Mouse (Mus musculus) gastrocnemius, postnatal 36 days (tissue): ENCODE data around the gene Pxn. TPM values are rescaled to one million over a fixed set of nuclear protein-coding genes. Genes with fewer than 3 reads are reported as not detected.

Source experiments
- DNase-seq, 2 experiments: peaks; one replicate each; pipeline ENCODE4 v3.0.0; 2022
- intact Hi-C: fragments of 180-260 bp; cut with DNase I; formaldehyde crosslinking; loops from one replicate; pipeline ENCODE4 v1.15.1; 2025
- total RNA-seq, 2 experiments: library from RNA; stranded (reverse); gene quantifications; 2 replicates each; pipeline ENCODE4 v1.2.3; 2021

Pxn gene
- total RNA-seq, 2 experiments from 2014 or later = 78.1 to 80.7 TPM

- intact Hi-C loops = no loop called here
- DNase-seq = no peak
Observed at GRCm38 (mm10) chr5:115522981-115523499, 16.6 kb downstream of the Pxn start.

- DNase-seq = peak in 1 of 2 experiments; percentile 17
- intact Hi-C loops = no loop called here
Observed at GRCm38 (mm10) chr5:115523971-115524370, 17.5 kb downstream of the Pxn start.

- no peak for DNase-seq
- intact Hi-C loops = no loop called here
Observed at GRCm38 (mm10) chr5:115524471-115524870, 18.0 kb downstream of the Pxn start.

- intact Hi-C loops = no loop called here
- DNase-seq = no peak
Observed at GRCm38 (mm10) chr5:115525416-115525815, 18.9 kb downstream of the Pxn start.

GRCm38 (mm10) chr5:115525943-115526342 lies 19.5 kb downstream of the Pxn start:
- intact Hi-C loops = no loop called here
- DNase-seq = no peak

- intact Hi-C loops = no loop called here
Observed at GRCm38 (mm10) chr5:115526456-115527202, 20.2 kb downstream of the Pxn start.

GRCm38 (mm10) chr5:115528128-115528527 lies 21.7 kb downstream of the Pxn start:
- no peak for DNase-seq

More at GRCm38 (mm10) chr5:115526456-115527202, 20.2 kb downstream of the Pxn start:
- DNase-seq = no peak

GRCm38 (mm10) chr5:115529364-115529741 lies 22.9 kb downstream of the Pxn start:
- intact Hi-C loops = loop anchor here (2.0 kb wide), 1 partner anchor 19 kb away; no protein-coding TSS in a partner anchor
- DNase-seq = no peak

More at GRCm38 (mm10) chr5:115528128-115528527, 21.7 kb downstream of the Pxn start:
- intact Hi-C loops = loop anchor here (2.0 kb wide), 1 partner anchor 17 kb away; no protein-coding TSS in a partner anchor

- no peak for DNase-seq
Observed at GRCm38 (mm10) chr5:115529742-115530446, 23.4 kb downstream of the Pxn start.

GRCm38 (mm10) chr5:115530447-115530809 lies 24.0 kb downstream of the Pxn start:
- no peak for DNase-seq
- intact Hi-C loops = no loop called here

More at GRCm38 (mm10) chr5:115529742-115530446, 23.4 kb downstream of the Pxn start:
- intact Hi-C loops = loop anchor here (2.0 kb wide), 1 partner anchor 19 kb away; no protein-coding TSS in a partner anchor

GRCm38 (mm10) chr5:115531671-115532270 lies 25.3 kb downstream of the Pxn start:
- intact Hi-C loops = no loop called here
- DNase-seq = peak; percentile 81 to 89

- intact Hi-C loops = no loop called here
- DNase-seq = peak in 1 of 2 experiments; percentile 73
Observed at GRCm38 (mm10) chr5:115534290-115534731, 27.8 kb downstream of the Pxn start.

- DNase-seq = no peak
- intact Hi-C loops = no loop called here
Observed at GRCm38 (mm10) chr5:115534856-115535255, 28.4 kb downstream of the Pxn start.

GRCm38 (mm10) chr5:115535635-115536034 lies 29.2 kb downstream of the Pxn start:
- intact Hi-C loops = no loop called here
- DNase-seq = peak in 1 of 2 experiments; percentile 52

- intact Hi-C loops = loop anchor here (1.0 kb wide), 1 partner anchor 32 kb away; the partner anchor contains the start of gene Pxn
- no peak for DNase-seq
Observed at GRCm38 (mm10) chr5:115538017-115538692, 31.7 kb downstream of the Pxn start.

GRCm38 (mm10) chr5:115538693-115539043 lies 32.2 kb downstream of the Pxn start:
- peak; percentile 91 to 92 for DNase-seq
- intact Hi-C loops = loop anchor here (1.0 kb wide), 1 partner anchor 32 kb away; the partner anchor contains the start of gene Pxn

- intact Hi-C loops = no loop called here
- DNase-seq = no peak
Observed at GRCm38 (mm10) chr5:115542635-115543384, 36.3 kb downstream of the Pxn start.

GRCm38 (mm10) chr5:115543509-115544253 lies 37.2 kb downstream of the Pxn start:
- intact Hi-C loops = no loop called here
- DNase-seq = peak in 1 of 2 experiments; percentile 54
